Mouse (Mus musculus): ENCODE data around the gene Hspa1a.

GRCm38 (mm10) chr17:34937960-34938505 is 33.9 kb downstream of the Hspa1a start:
- TF ChIP-seq POLR2A (IDR thresholded peaks at IDR 0.05; ENCODE audit: insufficient read depth, low read depth, low read length) (no peak), CTCF (IDR thresholded peaks at IDR 0.05; ENCODE audit: insufficient read depth, low read depth, low read length) (no peak)

All from olfactory bulb, adult 2 months (tissue).